Mouse (Mus musculus) liver, embryonic 15.5 days (tissue): ENCODE measurements at regions not wholly inside any gene's neighbourhood (a gene's known extent, or its start where the extent isn't known, plus 50 kb on each side); places are given as distances from the start of the nearest gene placed in this dataset.

Source experiments
- ATAC-seq: fragments of 200-750 bp; cut with Nextera tagmentation; 2 replicates; pipeline ENCODE4 v1.8.0; 2017; ENCODE audit warnings: moderate number of reproducible peaks, mild to moderate bottlenecking, moderate library complexity; ENCODE audit not compliant: insufficient read depth
- H3K27ac ChIP-seq: fragments of 300-500 bp; sonication (generic); replicated peaks from 2 replicates; pipeline ENCODE4 v1.5.1; 2015; ENCODE audit warnings: mild to moderate bottlenecking, inconsistent platforms
- H3K27me3 ChIP-seq: fragments of 300-500 bp; sonication (generic); 2 replicates; pipeline ENCODE4 v1.6.1; 2015; ENCODE audit warnings: mild to moderate bottlenecking, inconsistent platforms
- H3K36me3 ChIP-seq: fragments of 300-500 bp; sonication (generic); replicated peaks from 2 replicates; pipeline ENCODE4 v1.6.1; 2015; ENCODE audit warnings: moderate library complexity, mild to moderate bottlenecking, inconsistent platforms
- H3K4me1 ChIP-seq: fragments of 300-500 bp; sonication (generic); replicated peaks from 2 replicates; pipeline ENCODE4 v1.6.1; 2015; ENCODE audit warnings: inconsistent platforms
- H3K4me2 ChIP-seq: fragments of 300-500 bp; sonication (generic); 2 replicates; pipeline ENCODE4 v1.6.1; 2015; ENCODE audit warnings: moderate library complexity, mild to moderate bottlenecking, inconsistent platforms
- H3K4me3 ChIP-seq: fragments of 300-500 bp; sonication (generic); replicated peaks from 2 replicates; pipeline ENCODE4 v1.5.1; 2015; ENCODE audit warnings: mild to moderate bottlenecking, inconsistent platforms
- H3K9ac ChIP-seq: fragments of 300-500 bp; sonication (generic); 2 replicates; pipeline ENCODE4 v1.6.1; 2015; ENCODE audit warnings: moderate library complexity, mild to moderate bottlenecking, inconsistent platforms
- H3K9me3 ChIP-seq: fragments of 300-500 bp; sonication (generic); replicated peaks from 2 replicates; pipeline ENCODE4 v1.6.1; 2016; ENCODE audit warnings: inconsistent platforms
- WGBS: fragments of 180-500 bp; shearing (Covaris S2); methylation state at CpG from one replicate; pipeline ENCODE4 v1.1.7; 2015; ENCODE audit warnings: mixed read lengths; ENCODE audit not compliant: insufficient replicate concordance; 5-methylcytosine and 5-hydroxymethylcytosine counted together

- Histone ChIP-seq H3K4me2 (no peak overlapping the region), H3K36me3 (no peaks in the 10 kb centered on the region), H3K9ac (no peak overlapping the region), H3K9me3 (no peaks in the 10 kb centered on the region), H3K27me3 (no peaks in the 10 kb centered on the region), H3K4me3 (no peak overlapping the region), H3K27ac (no peak overlapping the region), H3K4me1 (no peaks in the 10 kb centered on the region)
- 70% methylated on average over 8 of the region's 8 CpGs for WGBS
- ATAC-seq = no peak
Measured at GRCm38 (mm10) chr1:186255476-186256080, 138.5 kb upstream of the Lyplal1 start.

GRCm38 (mm10) chr1:186254500-186254899 is 137.4 kb upstream of the Lyplal1 start:
- H3K27me3 ChIP-seq = no peaks in the 10 kb centered on the region
- no peaks in the 10 kb centered on the region for H3K36me3 ChIP-seq
- H3K4me2 ChIP-seq = no peak overlapping the region
- 44% methylated on average over 3 of the region's 3 CpGs for WGBS
- H3K9me3 ChIP-seq = no peaks in the 10 kb centered on the region
- no peaks in the 10 kb centered on the region for H3K4me1 ChIP-seq
- H3K27ac ChIP-seq = no peak overlapping the region
- no peak overlapping the region for H3K9ac ChIP-seq
- H3K4me3 ChIP-seq = no peak overlapping the region
- no peak for ATAC-seq

GRCm38 (mm10) chr1:186252551-186252950 is 135.4 kb upstream of the Lyplal1 start:
- Histone ChIP-seq H3K4me2 (no peak overlapping the region), H3K9ac (no peak overlapping the region), H3K4me3 (no peak overlapping the region), H3K27me3 (no peaks in the 10 kb centered on the region), H3K4me1 (no peaks in the 10 kb centered on the region), H3K9me3 (no peaks in the 10 kb centered on the region), H3K27ac (no peak overlapping the region), H3K36me3 (no peaks in the 10 kb centered on the region)
- ATAC-seq = no peak
- 46% methylated on average over 4 of the region's 4 CpGs for WGBS

GRCm38 (mm10) chr1:186250316-186250715 is 133.2 kb upstream of the Lyplal1 start:
- 53% methylated on average over 4 of the region's 4 CpGs for WGBS
- ATAC-seq = no peak
- H3K27me3 ChIP-seq = no peaks in the 10 kb centered on the region
- H3K9me3 ChIP-seq = no peaks in the 10 kb centered on the region
- no peak overlapping the region for H3K4me3 ChIP-seq
- no peaks in the 10 kb centered on the region for H3K36me3 ChIP-seq
- H3K27ac ChIP-seq = no peak overlapping the region
- H3K4me1 ChIP-seq = no peaks in the 10 kb centered on the region
- no peak overlapping the region for H3K4me2 ChIP-seq
- H3K9ac ChIP-seq = no peak overlapping the region

- H3K4me1 ChIP-seq = no peaks in the 10 kb centered on the region
- H3K27ac ChIP-seq = no peak overlapping the region
- no peak for ATAC-seq
- no peaks in the 10 kb centered on the region for H3K27me3 ChIP-seq
- no peaks in the 10 kb centered on the region for H3K36me3 ChIP-seq
- H3K4me2 ChIP-seq = no peak overlapping the region
- no peak overlapping the region for H3K4me3 ChIP-seq
- H3K9ac ChIP-seq = no peak overlapping the region
- H3K9me3 ChIP-seq = no peaks in the 10 kb centered on the region
- WGBS = 68% methylated on average over 4 of the region's 4 CpGs
Measured at GRCm38 (mm10) chr1:186249214-186249613, 132.1 kb upstream of the Lyplal1 start.

- Histone ChIP-seq H3K9ac (no peak overlapping the region), H3K36me3 (no peaks in the 10 kb centered on the region), H3K4me3 (no peak overlapping the region), H3K9me3 (no peaks in the 10 kb centered on the region), H3K4me1 (no peaks in the 10 kb centered on the region), H3K27me3 (no peaks in the 10 kb centered on the region), H3K4me2 (no peak overlapping the region), H3K27ac (no peak overlapping the region)
- no peak for ATAC-seq
- 52% methylated on average over 7 of the region's 7 CpGs for WGBS
Measured at GRCm38 (mm10) chr1:186245723-186246440, 128.8 kb upstream of the Lyplal1 start.

- H3K27ac ChIP-seq = no peak overlapping the region
- no peaks in the 10 kb centered on the region for H3K36me3 ChIP-seq
- WGBS = 78% methylated on average over 2 of the region's 2 CpGs
- no peak overlapping the region for H3K4me2 ChIP-seq
- no peak overlapping the region for H3K9ac ChIP-seq
- no peaks in the 10 kb centered on the region for H3K27me3 ChIP-seq
- no peak overlapping the region for H3K4me3 ChIP-seq
- H3K9me3 ChIP-seq = no peaks in the 10 kb centered on the region
- ATAC-seq = no peak
- H3K4me1 ChIP-seq = no peaks in the 10 kb centered on the region
Measured at GRCm38 (mm10) chr1:186241112-186241511, 124.0 kb upstream of the Lyplal1 start.

GRCm38 (mm10) chr1:186237556-186237955 is 120.4 kb upstream of the Lyplal1 start:
- Histone ChIP-seq H3K4me3 (no peak overlapping the region), H3K27me3 (no peaks in the 10 kb centered on the region), H3K4me2 (no peak overlapping the region), H3K4me1 (no peaks in the 10 kb centered on the region), H3K9ac (no peak overlapping the region), H3K27ac (no peak overlapping the region), H3K36me3 (no peaks in the 10 kb centered on the region), H3K9me3 (no peaks in the 10 kb centered on the region)
- WGBS = 60% methylated on average over 6 of the region's 6 CpGs
- ATAC-seq = no peak

GRCm38 (mm10) chr1:186236267-186237020 is 119.3 kb upstream of the Lyplal1 start:
- 43% methylated on average over 7 of the region's 7 CpGs for WGBS
- no peak for ATAC-seq
- Histone ChIP-seq H3K27ac (no peak overlapping the region), H3K27me3 (no peaks in the 10 kb centered on the region), H3K4me2 (no peak overlapping the region), H3K9ac (no peak overlapping the region), H3K9me3 (no peaks in the 10 kb centered on the region), H3K4me1 (no peaks in the 10 kb centered on the region), H3K4me3 (no peak overlapping the region), H3K36me3 (no peaks in the 10 kb centered on the region)

- Histone ChIP-seq H3K9ac (no peak overlapping the region), H3K4me3 (no peak overlapping the region), H3K27ac (no peak overlapping the region), H3K4me1 (no peaks in the 10 kb centered on the region), H3K4me2 (no peak overlapping the region), H3K36me3 (no peaks in the 10 kb centered on the region), H3K9me3 (no peaks in the 10 kb centered on the region), H3K27me3 (no peaks in the 10 kb centered on the region)
- ATAC-seq = no peak
- WGBS = 63% methylated on average over 6 of the region's 6 CpGs
Measured at GRCm38 (mm10) chr1:186234536-186234935, 117.4 kb upstream of the Lyplal1 start.

- H3K27ac ChIP-seq = no peak overlapping the region
- no peak for ATAC-seq
- no peak overlapping the region for H3K4me2 ChIP-seq
- H3K4me3 ChIP-seq = no peak overlapping the region
- H3K4me1 ChIP-seq = no peaks in the 10 kb centered on the region
- H3K9ac ChIP-seq = no peak overlapping the region
- WGBS = 53% methylated on average over 5 of the region's 5 CpGs
- no peaks in the 10 kb centered on the region for H3K27me3 ChIP-seq
- no peaks in the 10 kb centered on the region for H3K36me3 ChIP-seq
- no peaks in the 10 kb centered on the region for H3K9me3 ChIP-seq
Measured at GRCm38 (mm10) chr1:186230476-186230875, 113.4 kb upstream of the Lyplal1 start.
